Mouse (Mus musculus): ENCODE measurements at regions not wholly inside any gene's neighbourhood (a gene's known extent, or its start where the extent isn't known, plus 50 kb on each side); places are given as distances from the start of the nearest gene placed in this dataset.

- Histone ChIP-seq H3K36me3 (ENCODE audit: control insufficient read depth, insufficient read depth, low read length) (no peaks in the 10 kb centered on the region), H3K27ac (replicated peaks; ENCODE audit: low read depth, low read length) (no peak overlapping the region), H3K27me3 (replicated peaks; ENCODE audit: control insufficient read depth, insufficient read depth, low read length) (no peaks in the 10 kb centered on the region), H3K4me3 (ENCODE audit: low read depth, low read length) (no peak overlapping the region), H3K4me2 (ENCODE audit: low read depth, low read length) (no peak overlapping the region), H3K9me3 (ENCODE audit: control insufficient read depth, low read length) (peaks cover 6% of the 10 kb centered on the region; the same call in 1 of the 2 replicates), H3K9ac (ENCODE audit: low read depth, low read length) (no peak overlapping the region), H3K4me1 (ENCODE audit: control insufficient read depth, insufficient read depth, low read length) (no peaks in the 10 kb centered on the region)
- WGBS = 79% methylated on average over 4 of the region's 4 CpGs
- peak; percentile 21 for DNase-seq (ENCODE audit: low spot score)
- no peak for ATAC-seq (ENCODE audit: low read depth)
Observed at GRCm38 (mm10) chr5:35221451-35222305, 56.4 kb upstream of the Adra2c start.

GRCm38 (mm10) chr5:35216271-35216670 lies 61.8 kb upstream of the Adra2c start:
- no peak for ATAC-seq (ENCODE audit: low read depth)
- Histone ChIP-seq H3K9me3 (ENCODE audit: control insufficient read depth, low read length) (peaks cover 6% of the 10 kb centered on the region; the same call in 1 of the 2 replicates), H3K4me3 (ENCODE audit: low read depth, low read length) (no peak overlapping the region), H3K36me3 (ENCODE audit: control insufficient read depth, insufficient read depth, low read length) (no peaks in the 10 kb centered on the region), H3K27me3 (replicated peaks; ENCODE audit: control insufficient read depth, insufficient read depth, low read length) (no peaks in the 10 kb centered on the region), H3K9ac (ENCODE audit: low read depth, low read length) (no peak overlapping the region), H3K4me1 (ENCODE audit: control insufficient read depth, insufficient read depth, low read length) (no peaks in the 10 kb centered on the region), H3K4me2 (ENCODE audit: low read depth, low read length) (no peak overlapping the region), H3K27ac (replicated peaks; ENCODE audit: low read depth, low read length) (no peak overlapping the region)
- 48% methylated on average over 2 of the region's 2 CpGs for WGBS
- no peak for DNase-seq (ENCODE audit: low spot score)

GRCm38 (mm10) chr5:35215480-35216195 lies 62.5 kb upstream of the Adra2c start:
- Histone ChIP-seq H3K9me3 (ENCODE audit: control insufficient read depth, low read length) (peaks cover 6% of the 10 kb centered on the region; the same call in 1 of the 2 replicates), H3K36me3 (ENCODE audit: control insufficient read depth, insufficient read depth, low read length) (no peaks in the 10 kb centered on the region), H3K4me2 (ENCODE audit: low read depth, low read length) (no peak overlapping the region), H3K4me1 (ENCODE audit: control insufficient read depth, insufficient read depth, low read length) (no peaks in the 10 kb centered on the region), H3K27me3 (replicated peaks; ENCODE audit: control insufficient read depth, insufficient read depth, low read length) (no peaks in the 10 kb centered on the region), H3K4me3 (ENCODE audit: low read depth, low read length) (no peak overlapping the region), H3K27ac (replicated peaks; ENCODE audit: low read depth, low read length) (no peak overlapping the region), H3K9ac (ENCODE audit: low read depth, low read length) (no peak overlapping the region)
- DNase-seq (ENCODE audit: low spot score) (no peak), ATAC-seq (ENCODE audit: low read depth) (no peak)
- 59% methylated on average over 11 of the region's 11 CpGs for WGBS

- DNase-seq (ENCODE audit: low spot score) = peak; percentile 5
- Histone ChIP-seq H3K27ac (replicated peaks; ENCODE audit: low read depth, low read length) (no peak overlapping the region), H3K9ac (ENCODE audit: low read depth, low read length) (no peak overlapping the region), H3K4me1 (ENCODE audit: control insufficient read depth, insufficient read depth, low read length) (no peaks in the 10 kb centered on the region), H3K36me3 (ENCODE audit: control insufficient read depth, insufficient read depth, low read length) (no peaks in the 10 kb centered on the region), H3K27me3 (replicated peaks; ENCODE audit: control insufficient read depth, insufficient read depth, low read length) (no peaks in the 10 kb centered on the region), H3K4me3 (ENCODE audit: low read depth, low read length) (no peak overlapping the region), H3K4me2 (ENCODE audit: low read depth, low read length) (no peak overlapping the region), H3K9me3 (ENCODE audit: control insufficient read depth, low read length) (peaks cover 6% of the 10 kb centered on the region; the same call in 1 of the 2 replicates)
- ATAC-seq (ENCODE audit: low read depth) = no peak; the same call in 1 of the 2 replicates
- WGBS = 76% methylated on average over 11 of the region's 11 CpGs
Observed at GRCm38 (mm10) chr5:35215007-35215406, 63.1 kb upstream of the Adra2c start.

- H3K4me3 ChIP-seq (ENCODE audit: low read depth, low read length) = no peak overlapping the region
- no peaks in the 10 kb centered on the region for H3K36me3 ChIP-seq (ENCODE audit: control insufficient read depth, insufficient read depth, low read length)
- H3K9me3 ChIP-seq (ENCODE audit: control insufficient read depth, low read length) = no peaks in the 10 kb centered on the region
- no peaks in the 10 kb centered on the region for H3K27me3 ChIP-seq (replicated peaks; ENCODE audit: control insufficient read depth, insufficient read depth, low read length)
- H3K4me1 ChIP-seq (ENCODE audit: control insufficient read depth, insufficient read depth, low read length) = no peaks in the 10 kb centered on the region
- H3K9ac ChIP-seq (ENCODE audit: low read depth, low read length) = no peak overlapping the region
- no peak overlapping the region for H3K4me2 ChIP-seq (ENCODE audit: low read depth, low read length)
- ATAC-seq (ENCODE audit: low read depth) (no peak), DNase-seq (ENCODE audit: low spot score) (no peak)
- 57% methylated on average over 1 of the region's 1 CpGs for WGBS
- no peak overlapping the region for H3K27ac ChIP-seq (replicated peaks; ENCODE audit: low read depth, low read length)
Observed at GRCm38 (mm10) chr5:35209348-35209747, 68.8 kb upstream of the Adra2c start.

- Histone ChIP-seq H3K9ac (ENCODE audit: low read depth, low read length) (no peak overlapping the region), H3K36me3 (ENCODE audit: control insufficient read depth, insufficient read depth, low read length) (no peaks in the 10 kb centered on the region), H3K4me1 (ENCODE audit: control insufficient read depth, insufficient read depth, low read length) (no peaks in the 10 kb centered on the region), H3K4me3 (ENCODE audit: low read depth, low read length) (no peak overlapping the region), H3K9me3 (ENCODE audit: control insufficient read depth, low read length) (no peaks in the 10 kb centered on the region), H3K27me3 (replicated peaks; ENCODE audit: control insufficient read depth, insufficient read depth, low read length) (no peaks in the 10 kb centered on the region), H3K27ac (replicated peaks; ENCODE audit: low read depth, low read length) (no peak overlapping the region), H3K4me2 (ENCODE audit: low read depth, low read length) (no peak overlapping the region)
- DNase-seq (ENCODE audit: low spot score) = no peak
- ATAC-seq (ENCODE audit: low read depth) = no peak
- 93% methylated on average over 6 of the region's 6 CpGs for WGBS
Observed at GRCm38 (mm10) chr5:35204049-35204448, 74.1 kb upstream of the Adra2c start.

GRCm38 (mm10) chr5:35198468-35198867 lies 79.7 kb upstream of the Adra2c start:
- 44% methylated on average over 5 of the region's 5 CpGs for WGBS

GRCm38 (mm10) chr5:35189113-35189797 lies 83.7 kb upstream of the Lrpap1 start:
- ATAC-seq (ENCODE audit: low read depth) (no peak; the same call in 1 of the 2 replicates), DNase-seq (ENCODE audit: low spot score) (peak; percentile 72)
- Histone ChIP-seq H3K27me3 (replicated peaks; ENCODE audit: control insufficient read depth, insufficient read depth, low read length) (no peaks in the 10 kb centered on the region), H3K9ac (ENCODE audit: low read depth, low read length) (no peak overlapping the region), H3K36me3 (ENCODE audit: control insufficient read depth, insufficient read depth, low read length) (no peaks in the 10 kb centered on the region), H3K27ac (replicated peaks; ENCODE audit: low read depth, low read length) (no peak overlapping the region), H3K9me3 (ENCODE audit: control insufficient read depth, low read length) (no peaks in the 10 kb centered on the region), H3K4me1 (ENCODE audit: control insufficient read depth, insufficient read depth, low read length) (no peaks in the 10 kb centered on the region), H3K4me3 (ENCODE audit: low read depth, low read length) (no peak overlapping the region), H3K4me2 (ENCODE audit: low read depth, low read length) (no peak overlapping the region)
- WGBS = 62% methylated on average over 12 of the region's 12 CpGs

More at GRCm38 (mm10) chr5:35198468-35198867, 79.7 kb upstream of the Adra2c start:
- Histone ChIP-seq H3K4me2 (ENCODE audit: low read depth, low read length) (no peak overlapping the region), H3K9ac (ENCODE audit: low read depth, low read length) (no peak overlapping the region), H3K9me3 (ENCODE audit: control insufficient read depth, low read length) (no peaks in the 10 kb centered on the region), H3K4me3 (ENCODE audit: low read depth, low read length) (no peak overlapping the region), H3K27ac (replicated peaks; ENCODE audit: low read depth, low read length) (no peak overlapping the region), H3K27me3 (replicated peaks; ENCODE audit: control insufficient read depth, insufficient read depth, low read length) (no peaks in the 10 kb centered on the region), H3K4me1 (ENCODE audit: control insufficient read depth, insufficient read depth, low read length) (no peaks in the 10 kb centered on the region), H3K36me3 (ENCODE audit: control insufficient read depth, insufficient read depth, low read length) (no peaks in the 10 kb centered on the region)
- ATAC-seq (ENCODE audit: low read depth) (no peak), DNase-seq (ENCODE audit: low spot score) (no peak)

Measured in embryonic facial prominence, embryonic 14.5 days (tissue).